Mouse (Mus musculus): Measurements from ENCODE around the gene Chaf1a.
A peak's percentile ranks its signal among the peaks of the same experiment; 100 is the strongest.
"Not testable (repeated sequence)": the region's sequence is repeated elsewhere in the genome, so short reads cannot be mapped to it uniquely, and the experiment has no call there.

Gene Chaf1a

DNA sequence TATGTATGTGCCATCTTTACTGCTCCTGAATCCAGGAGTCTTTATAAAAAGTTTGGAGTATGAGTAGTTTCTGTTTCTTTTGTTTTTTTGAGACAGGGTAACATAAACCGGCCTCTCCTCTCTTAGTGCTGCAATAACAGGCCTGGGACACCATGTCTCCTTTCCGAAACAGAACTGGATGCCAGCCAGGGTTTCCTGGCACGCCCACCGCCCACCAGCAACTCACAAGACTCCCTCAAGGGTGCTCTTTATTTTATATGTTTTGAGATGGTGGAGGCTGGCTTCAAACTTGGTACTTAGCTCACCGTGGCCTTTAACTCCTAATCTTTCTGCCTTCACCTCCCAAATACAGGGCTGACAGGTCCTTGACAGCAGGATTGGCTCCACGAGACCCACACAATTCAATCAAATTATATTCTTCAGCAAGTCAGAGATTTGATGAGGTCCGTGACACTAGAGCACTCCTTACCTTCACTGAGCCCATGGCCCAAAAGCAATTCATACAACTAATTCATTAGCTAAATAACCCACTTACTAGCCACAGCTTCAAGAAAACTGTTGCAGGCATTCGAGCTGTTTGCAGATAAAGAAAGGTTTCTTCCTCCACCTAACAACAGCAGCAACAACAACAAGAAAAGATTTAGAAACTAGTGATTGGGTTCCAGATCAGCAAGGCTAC lies 1.5 kb upstream of the Chaf1a start:
- peak; percentile 5 for DNase-seq (ENCODE audit: low spot score)

- DNase-seq (ENCODE audit: low spot score) = no peak
Observed at GRCm38 (mm10) chr17:56039345-56039744, 894 bp upstream of the Chaf1a start.

- DNase-seq (ENCODE audit: low spot score) = no peak
Observed at GRCm38 (mm10) chr17:56040857-56041163, 571 bp downstream of the Chaf1a start.

DNA sequence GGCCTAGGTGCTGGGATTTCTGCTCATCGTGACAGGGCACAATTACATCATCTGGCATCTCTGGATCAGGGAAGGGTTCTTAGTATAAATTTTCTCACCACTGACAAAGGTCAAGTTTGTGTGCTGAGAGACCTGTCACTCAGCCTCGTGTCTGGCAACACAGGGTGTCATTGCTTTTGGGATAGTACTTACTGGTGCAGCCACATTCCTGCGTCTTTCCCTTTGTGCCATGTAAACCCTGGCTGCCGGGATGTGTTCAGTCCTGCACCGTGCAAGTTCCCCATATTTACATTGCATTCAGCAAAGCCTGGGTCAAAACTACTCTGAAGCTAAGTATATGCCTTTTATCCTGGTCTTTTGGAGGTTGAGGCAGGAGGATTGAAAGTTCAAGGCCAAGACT lies 11.1 kb downstream of the Chaf1a start:
- DNase-seq (ENCODE audit: low spot score) = no peak

GRCm38 (mm10) chr17:56054938-56055337 lies 14.7 kb downstream of the Chaf1a start:
- DNase-seq (ENCODE audit: low spot score) = no peak

DNA sequence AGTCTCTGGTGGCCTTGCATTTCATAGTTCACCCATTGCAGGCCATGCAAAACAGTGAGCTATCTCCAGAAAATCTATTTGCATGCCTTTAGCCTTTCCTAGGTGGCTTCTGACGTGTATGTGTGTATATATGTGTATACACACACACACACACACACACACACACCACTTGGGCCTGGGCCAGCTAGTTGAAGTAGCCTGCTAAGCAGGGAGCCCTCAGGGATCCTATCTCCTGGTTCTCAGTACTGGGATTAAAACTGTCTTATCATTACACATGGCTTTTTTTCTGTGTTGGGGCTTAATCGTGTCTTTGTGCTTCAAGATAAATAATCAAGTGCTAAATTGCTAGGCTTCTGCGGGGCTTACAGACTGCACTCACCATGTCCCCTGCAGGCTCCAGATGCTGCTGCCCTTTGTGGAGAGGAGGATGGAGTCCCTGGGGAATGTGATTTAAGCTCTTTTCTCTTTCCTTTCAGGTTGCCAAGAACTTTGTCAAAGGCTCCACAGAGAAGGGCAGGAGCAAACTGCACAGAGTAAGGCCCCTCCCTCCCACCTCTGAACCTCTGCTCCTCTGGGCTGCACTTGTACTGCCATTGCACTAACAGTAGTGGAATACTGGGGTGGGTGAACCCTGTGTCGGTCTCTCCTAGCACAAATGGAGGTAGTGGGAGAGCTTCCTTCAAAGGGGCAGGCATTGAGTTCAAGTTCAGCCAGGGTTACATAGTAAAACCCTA lies 15.9 kb downstream of the Chaf1a start:
- no peak for DNase-seq (ENCODE audit: low spot score)

- DNase-seq (ENCODE audit: low spot score) = no peak
Observed at GRCm38 (mm10) chr17:56057381-56058120, 17.3 kb downstream of the Chaf1a start.

GRCm38 (mm10) chr17:56062081-56062480 lies 21.8 kb downstream of the Chaf1a start:
- DNase-seq (ENCODE audit: low spot score) = no peak

DNA sequence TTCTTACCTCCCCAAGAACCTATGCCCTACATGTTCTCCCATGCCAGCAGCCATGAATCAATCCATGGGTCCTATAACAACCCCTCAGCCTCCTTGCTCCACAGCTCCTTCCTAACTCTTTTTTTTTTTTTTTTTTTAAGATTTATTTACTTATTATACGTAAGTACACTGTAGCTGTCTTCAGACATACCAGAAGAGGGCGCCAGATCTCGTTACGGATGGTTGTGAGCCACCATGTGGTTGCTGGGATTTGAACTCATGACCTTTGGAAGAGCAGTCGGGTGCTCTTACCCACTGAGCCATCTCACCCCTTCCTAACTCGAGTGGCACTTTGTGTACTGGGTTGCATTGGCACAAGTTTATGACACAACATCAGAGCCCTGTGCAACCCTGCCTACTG lies 25.5 kb downstream of the Chaf1a start:
- not testable (repeated sequence) for DNase-seq (ENCODE audit: low spot score)

DNA sequence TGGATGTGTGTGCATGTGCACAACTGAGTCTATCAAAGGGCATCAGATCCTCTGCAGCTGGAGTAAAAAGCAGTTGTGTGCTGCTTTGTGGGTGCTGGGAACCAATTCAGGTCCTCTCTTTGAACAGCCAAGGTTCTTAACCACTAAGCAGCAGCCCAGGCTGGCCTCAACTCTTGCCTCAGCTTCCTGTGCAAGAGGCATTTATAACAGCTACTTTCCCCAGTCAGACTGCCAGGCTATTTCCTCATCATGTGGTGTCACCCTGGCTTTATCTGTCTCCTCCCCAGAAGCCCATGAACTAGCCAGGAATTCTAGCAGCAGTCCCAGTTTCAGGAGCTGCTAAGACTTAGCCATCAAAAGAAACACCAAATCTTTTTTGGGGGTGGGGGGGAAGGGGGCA lies 26.2 kb downstream of the Chaf1a start:
- DNase-seq (ENCODE audit: low spot score) = no peak

GRCm38 (mm10) chr17:56069066-56069465 lies 28.8 kb downstream of the Chaf1a start:
- DNase-seq (ENCODE audit: low spot score) = no peak

GRCm38 (mm10) chr17:56071126-56071525 lies 30.9 kb downstream of the Chaf1a start:
- no peak for DNase-seq (ENCODE audit: low spot score)

GRCm38 (mm10) chr17:56072243-56072642 lies 32.0 kb downstream of the Chaf1a start:
- no peak for DNase-seq (ENCODE audit: low spot score)

- DNase-seq (ENCODE audit: low spot score) = peak; percentile 87
Observed at GRCm38 (mm10) chr17:56074097-56074826, 34.0 kb downstream of the Chaf1a start.

DNA sequence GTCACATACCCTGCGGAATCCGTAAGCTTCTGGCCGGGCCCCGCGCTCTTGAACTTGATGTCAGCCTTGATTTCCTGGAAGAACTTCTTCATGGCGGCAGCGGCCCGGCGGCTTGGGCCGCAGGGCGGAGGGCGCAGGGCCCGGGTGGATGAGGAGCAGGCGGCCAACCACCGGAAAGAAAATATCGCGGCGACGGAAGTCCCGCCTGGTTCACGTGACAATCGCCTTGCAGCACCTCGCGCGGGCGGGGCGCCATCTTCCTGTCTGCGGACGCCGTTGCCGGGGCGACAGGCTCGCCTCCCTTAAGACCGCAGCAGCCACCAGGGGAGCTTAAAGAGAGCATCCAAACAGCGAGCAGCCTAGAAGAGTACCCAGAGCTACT lies 34.6 kb downstream of the Chaf1a start, which contains the start of gene Ubxn6:
Gene Ubxn6, minus strand, starts transcription at position 202 of the 382 bp plus-strand sequence.
- peak; percentile 98 for DNase-seq (ENCODE audit: low spot score)

GRCm38 (mm10) chr17:56077523-56077922 lies 37.3 kb downstream of the Chaf1a start:
- no peak for DNase-seq (ENCODE audit: low spot score)

DNA sequence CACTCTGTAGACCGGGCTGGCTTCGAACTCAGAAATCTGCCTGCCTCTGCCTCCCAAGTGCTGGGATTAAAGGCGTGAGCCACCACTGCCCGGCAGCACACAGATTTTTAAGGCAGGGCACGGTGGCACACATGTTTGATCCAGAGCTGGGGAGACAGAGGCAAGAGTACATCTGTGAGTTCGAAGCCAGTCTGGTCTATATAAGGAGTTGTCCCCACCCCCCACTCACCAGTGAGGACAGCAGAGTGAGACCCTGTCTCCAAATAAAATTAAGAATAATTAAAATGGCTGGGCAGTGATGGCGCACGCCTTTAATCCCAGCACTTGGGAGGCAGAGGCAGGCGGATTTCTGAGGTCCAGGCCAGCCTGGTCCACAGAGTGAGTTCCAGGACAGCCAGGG lies 38.1 kb downstream of the Chaf1a start:
- DNase-seq (ENCODE audit: low spot score) = not testable (repeated sequence)

DNA sequence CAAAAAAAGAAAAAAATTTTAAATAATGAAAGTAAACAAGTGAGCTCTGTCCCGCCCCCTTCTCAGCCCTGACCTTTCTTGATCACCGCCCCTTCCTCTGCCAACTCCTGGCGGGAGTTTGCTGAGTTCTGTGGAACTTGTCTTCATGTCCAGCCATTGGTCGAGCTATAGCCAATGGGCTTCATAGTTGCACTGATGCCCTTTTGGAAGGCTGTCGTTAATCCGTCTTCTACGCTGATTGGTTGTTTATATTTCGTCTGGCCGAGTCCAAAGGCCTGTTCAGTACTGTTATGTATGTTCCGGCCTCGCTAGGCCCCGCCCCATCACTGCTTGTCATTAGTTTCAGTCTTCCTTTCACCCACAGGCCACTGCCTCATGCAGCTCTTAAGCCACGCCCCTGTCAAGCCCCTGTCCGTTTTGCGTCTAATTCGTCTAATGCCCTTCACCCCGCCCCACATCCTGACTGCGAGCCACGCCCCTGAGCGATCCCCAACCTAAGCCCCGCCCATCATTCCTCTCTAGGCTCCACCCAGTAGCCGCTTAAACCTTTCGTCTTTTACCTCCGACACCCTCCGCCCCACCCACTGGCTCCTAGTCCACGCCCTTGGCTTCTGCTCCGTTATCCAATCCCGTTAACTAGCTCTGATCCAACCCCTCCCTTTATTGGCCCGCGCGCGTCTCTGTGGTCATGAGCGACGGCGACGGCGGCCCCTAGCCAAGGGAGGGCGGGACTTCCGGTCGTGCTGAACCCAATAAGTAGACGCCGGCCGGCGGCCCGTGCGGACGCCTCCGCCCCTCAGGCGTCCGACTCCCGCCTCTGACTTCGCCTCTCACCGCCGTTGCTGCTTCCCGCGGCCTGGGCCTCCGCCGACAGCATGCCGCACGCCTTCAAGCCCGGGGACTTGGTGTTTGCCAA lies 38.9 kb downstream of the Chaf1a start, which contains the start of gene Hdgfl2:
Gene Hdgfl2, plus strand, starts transcription at position 755 of the 916 bp plus-strand sequence.
- peak; percentile 99 for DNase-seq (ENCODE audit: low spot score)

- DNase-seq (ENCODE audit: low spot score) = no peak
Observed at GRCm38 (mm10) chr17:56079921-56080320, 39.7 kb downstream of the Chaf1a start.

DNA sequence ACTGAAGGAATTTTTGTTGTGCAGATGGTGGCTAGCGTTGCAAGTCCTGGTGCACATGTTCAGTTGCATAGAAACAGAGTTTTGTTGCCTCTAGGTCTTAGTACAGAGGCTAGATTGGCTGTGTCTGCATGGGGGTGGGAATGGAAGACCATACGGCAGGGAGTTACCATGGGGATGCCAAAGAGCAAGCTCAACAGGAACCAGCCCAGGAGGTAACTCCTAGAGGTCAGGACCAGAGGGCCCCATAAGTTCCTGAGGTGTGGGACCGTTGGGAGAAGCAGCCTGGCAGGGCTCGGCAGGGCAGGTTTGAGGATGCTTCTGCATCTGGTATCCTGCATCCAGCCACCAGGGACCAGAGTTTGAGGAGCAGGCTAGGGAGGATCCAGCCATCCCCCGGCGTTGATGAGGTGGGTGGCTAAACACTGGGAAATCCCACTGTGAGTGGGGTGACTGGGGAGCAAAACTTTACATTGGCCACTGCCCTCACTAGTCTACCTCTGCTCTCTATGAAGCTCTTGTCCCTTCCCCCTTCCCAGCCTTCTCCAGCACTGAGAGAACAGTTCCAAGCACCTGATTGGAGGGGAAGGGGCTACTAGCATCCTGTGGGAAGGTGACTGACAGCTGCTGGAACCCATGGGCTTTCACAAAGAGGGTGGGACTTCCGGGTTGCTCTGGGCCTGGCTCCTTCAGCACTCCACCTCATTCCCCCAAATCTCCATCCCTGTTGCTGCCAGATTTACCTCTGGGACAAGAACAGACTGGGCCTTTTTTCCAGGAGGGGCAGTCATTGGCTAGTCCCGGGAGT lies 40.7 kb downstream of the Chaf1a start:
- no peak for DNase-seq (ENCODE audit: low spot score)

All from ovary, postnatal 36 days (tissue).